Mouse (Mus musculus): Measurements from ENCODE around the gene Ppp3ca. TPM values are rescaled to one million over a fixed set of nuclear protein-coding genes. Genes with fewer than 3 reads are reported as not detected.
A peak's percentile ranks its signal among the peaks of the same experiment; 100 is the strongest.
"Not testable (repeated sequence)": the region's sequence is repeated elsewhere in the genome, so short reads cannot be mapped to it uniquely, and the experiment has no call there.

Gene Ppp3ca
- polyA plus RNA-seq, 1 experiment = 595 TPM

DNA sequence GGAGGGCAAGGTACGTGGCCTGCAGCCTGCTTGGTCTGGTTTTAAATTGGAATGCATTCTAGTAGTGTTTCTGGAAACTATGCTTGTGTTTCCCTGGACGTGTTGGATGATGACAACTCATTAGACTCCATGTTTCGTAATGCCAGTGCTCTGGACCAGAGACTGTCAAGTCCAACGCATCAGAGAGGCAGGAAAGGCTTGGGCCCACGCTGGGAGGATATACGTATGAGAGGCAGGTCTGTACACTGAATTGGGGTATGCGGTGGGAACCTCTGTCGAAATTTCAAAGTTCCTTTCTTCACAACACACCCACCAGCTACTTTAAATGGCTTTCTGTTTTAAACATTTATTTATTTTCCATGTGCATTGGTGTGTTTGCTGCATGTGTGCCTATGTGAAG lies 12.3 kb downstream of the Ppp3ca start:
- H3K4me3 ChIP-seq (ENCODE audit: insufficient read depth, low read length) = no peak overlapping the region
- H3K27ac ChIP-seq (ENCODE audit: insufficient read depth, low read length) = no peak overlapping the region
- no peak for TF ChIP-seq POLR2A (IDR thresholded peaks at IDR 0.05; ENCODE audit: extremely low read depth, insufficient read depth, low read length)
- H3K4me1 ChIP-seq (ENCODE audit: control insufficient read depth, insufficient read depth, low read length) = peaks cover 26% of the 10 kb centered on the region

DNA sequence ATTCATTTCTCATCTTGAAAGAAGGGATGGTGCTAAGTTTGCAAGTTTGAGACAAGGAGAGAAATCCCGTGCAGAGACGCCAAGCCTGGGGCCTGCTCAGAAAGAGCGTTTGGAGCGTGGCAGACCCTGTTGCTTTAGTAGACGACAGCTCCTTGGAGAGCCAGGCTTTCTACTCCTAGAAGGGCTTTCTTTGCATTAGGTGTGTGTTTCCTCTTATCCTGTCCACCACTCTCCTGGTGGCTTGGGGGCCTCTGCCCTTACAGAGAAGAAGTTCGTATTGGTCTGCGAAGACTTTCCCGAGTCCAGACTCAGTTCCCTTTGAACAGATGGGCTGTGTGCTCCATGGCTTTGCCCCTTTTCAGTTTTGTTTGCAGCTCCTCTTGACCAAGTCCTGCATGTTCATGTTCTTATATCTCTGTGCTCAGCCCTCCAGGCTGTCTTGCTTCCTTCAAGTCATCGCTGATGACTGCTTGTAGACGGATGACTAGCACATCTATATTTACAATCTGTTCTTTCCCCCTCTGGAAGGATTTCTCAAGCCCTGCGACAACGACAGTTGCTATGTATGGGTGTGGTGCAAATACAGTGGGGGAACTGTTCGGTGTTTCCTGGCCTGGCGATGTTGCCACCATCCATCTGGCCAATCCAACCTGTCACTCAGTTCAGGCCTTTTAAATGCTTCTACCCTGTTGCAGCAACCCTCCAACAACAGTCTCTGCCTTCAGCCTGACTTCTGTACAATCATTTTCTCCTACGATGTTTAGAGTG lies 14.5 kb downstream of the Ppp3ca start:
- Histone ChIP-seq H3K4me3 (ENCODE audit: insufficient read depth, low read length) (no peak overlapping the region), H3K27ac (ENCODE audit: insufficient read depth, low read length) (0 out of 2 replicates have a peak overlapping the region, but pooled peaks have one; percentile 27), H3K4me1 (ENCODE audit: control insufficient read depth, insufficient read depth, low read length) (peaks cover 24% of the 10 kb centered on the region)
- TF ChIP-seq CTCF (IDR thresholded peaks at IDR 0.05; ENCODE audit: extremely low read depth, insufficient read depth, low read length) (no peak), POLR2A (IDR thresholded peaks at IDR 0.05; ENCODE audit: extremely low read depth, insufficient read depth, low read length) (no peak)

DNA sequence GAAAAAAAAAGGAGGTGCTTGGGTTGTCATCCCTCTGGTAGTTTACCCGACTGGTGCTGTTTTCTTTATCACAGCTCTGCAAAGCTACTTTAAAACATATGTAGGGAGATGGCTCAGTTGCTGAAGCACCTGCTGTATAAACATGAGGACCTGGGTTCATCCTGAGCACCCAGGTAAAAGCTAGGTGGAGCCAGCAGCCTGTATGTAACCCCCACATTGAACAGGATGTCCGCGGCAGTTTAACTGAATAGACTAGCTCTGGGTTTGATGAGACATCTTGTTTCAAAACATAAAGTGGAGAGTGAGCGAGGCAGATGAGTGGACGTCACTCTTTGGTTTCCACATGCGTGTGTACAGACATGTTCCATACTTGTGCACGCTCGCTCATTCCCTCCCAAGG lies 16.5 kb downstream of the Ppp3ca start:
- no peak overlapping the region for H3K27ac ChIP-seq (ENCODE audit: insufficient read depth, low read length)
- no peak overlapping the region for H3K4me3 ChIP-seq (ENCODE audit: insufficient read depth, low read length)
- peaks cover 17% of the 10 kb centered on the region for H3K4me1 ChIP-seq (ENCODE audit: control insufficient read depth, insufficient read depth, low read length)
- no peak for TF ChIP-seq CTCF (IDR thresholded peaks at IDR 0.05; ENCODE audit: extremely low read depth, insufficient read depth, low read length)
- TF ChIP-seq POLR2A (IDR thresholded peaks at IDR 0.05; ENCODE audit: extremely low read depth, insufficient read depth, low read length) = no peak

DNA sequence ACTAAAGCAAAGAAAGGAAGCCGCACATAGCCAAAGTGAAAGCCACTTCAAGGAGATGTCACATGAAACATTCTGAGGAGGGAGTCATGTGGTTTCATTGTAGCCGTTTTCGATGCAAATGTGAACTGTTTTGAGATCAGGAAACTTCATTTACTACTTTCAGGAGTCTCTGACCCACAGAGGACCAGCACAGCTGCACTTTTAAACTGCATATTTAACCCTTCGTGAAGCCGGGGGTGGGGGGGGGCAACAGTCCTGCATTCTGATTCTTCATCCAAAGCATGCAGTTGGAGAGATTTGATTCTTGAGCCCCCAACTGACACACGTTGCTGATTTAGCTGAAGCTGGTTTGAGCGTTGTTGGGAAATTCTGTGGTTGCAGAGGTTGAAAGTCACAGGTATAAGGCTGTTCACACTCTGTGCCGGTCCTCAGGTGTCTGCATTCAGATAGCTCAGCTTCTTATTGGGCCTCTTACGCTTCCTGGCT lies 18.2 kb downstream of the Ppp3ca start:
- no peak for TF ChIP-seq POLR2A (IDR thresholded peaks at IDR 0.05; ENCODE audit: extremely low read depth, insufficient read depth, low read length)
- TF ChIP-seq CTCF (IDR thresholded peaks at IDR 0.05; ENCODE audit: extremely low read depth, insufficient read depth, low read length) = no peak
- peaks cover 19% of the 10 kb centered on the region for H3K4me1 ChIP-seq (ENCODE audit: control insufficient read depth, insufficient read depth, low read length)
- H3K4me3 ChIP-seq (ENCODE audit: insufficient read depth, low read length) = no peak overlapping the region
- H3K27ac ChIP-seq (ENCODE audit: insufficient read depth, low read length) = no peak overlapping the region

DNA sequence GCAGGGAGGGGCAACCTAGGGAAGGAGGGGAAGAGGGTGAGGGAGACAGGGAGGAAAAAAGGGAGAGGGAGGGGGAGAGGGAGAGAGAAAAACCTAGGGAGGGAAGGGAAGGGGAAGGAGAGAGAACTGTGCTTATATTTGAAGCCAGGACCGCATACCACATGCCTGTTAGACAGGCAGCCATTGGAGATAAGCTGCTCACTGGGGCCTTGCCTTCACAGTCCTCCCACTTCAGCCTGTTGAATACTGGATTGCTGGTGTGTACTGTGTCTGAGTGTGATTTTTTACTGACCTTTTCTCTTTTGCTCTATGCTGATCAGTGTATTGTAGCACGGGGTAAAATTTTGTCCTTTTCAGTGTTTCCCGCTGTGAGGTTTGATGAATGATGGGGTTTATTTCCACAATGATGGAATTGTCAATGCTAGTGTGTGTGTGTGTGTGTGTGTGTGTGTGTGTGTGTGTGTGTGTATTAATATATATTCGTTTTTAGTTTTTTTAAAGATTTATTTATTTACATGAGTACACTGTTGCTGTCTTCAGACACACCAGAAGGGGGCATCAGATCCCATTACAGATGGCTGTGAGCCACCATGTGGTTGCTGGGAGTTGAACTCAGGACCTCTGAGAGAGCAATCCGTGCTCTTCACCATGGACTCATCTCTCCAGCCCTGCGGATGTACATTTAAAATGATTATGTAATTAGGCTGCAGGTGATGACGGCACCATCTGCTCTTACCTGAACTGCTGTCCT lies 20.0 kb downstream of the Ppp3ca start:
- Histone ChIP-seq H3K4me3 (ENCODE audit: insufficient read depth, low read length) (no peak overlapping the region), H3K4me1 (ENCODE audit: control insufficient read depth, insufficient read depth, low read length) (peaks cover 13% of the 10 kb centered on the region), H3K27ac (ENCODE audit: insufficient read depth, low read length) (no peak overlapping the region)
- TF ChIP-seq CTCF (IDR thresholded peaks at IDR 0.05; ENCODE audit: extremely low read depth, insufficient read depth, low read length) (0 out of 2 replicates have a peak, but pooled peaks have one; percentile 10), POLR2A (IDR thresholded peaks at IDR 0.05; ENCODE audit: extremely low read depth, insufficient read depth, low read length) (no peak)

DNA sequence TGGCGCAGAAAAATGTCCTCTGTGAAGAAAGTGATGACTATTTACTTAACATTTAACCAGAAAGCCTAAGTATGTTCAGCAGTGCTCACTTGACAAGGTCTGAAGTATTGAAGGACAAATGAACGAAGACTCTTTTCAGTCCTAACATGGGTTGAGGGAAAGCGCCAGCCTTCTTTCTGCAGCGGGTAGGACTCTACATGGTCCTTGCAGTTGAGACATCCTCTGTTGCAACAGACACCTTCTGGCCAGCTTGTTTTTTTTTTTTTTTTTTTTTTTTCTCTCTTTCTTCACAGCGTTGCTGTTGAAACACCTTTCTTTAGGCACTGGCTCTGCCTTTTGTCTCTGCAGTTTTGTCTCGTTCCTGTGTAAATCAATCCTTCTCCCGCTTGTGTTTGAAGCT lies 22.1 kb downstream of the Ppp3ca start:
- Histone ChIP-seq H3K4me3 (ENCODE audit: insufficient read depth, low read length) (no peak overlapping the region), H3K4me1 (ENCODE audit: control insufficient read depth, insufficient read depth, low read length) (peaks cover 9% of the 10 kb centered on the region), H3K27ac (ENCODE audit: insufficient read depth, low read length) (no peak overlapping the region)
- TF ChIP-seq CTCF (IDR thresholded peaks at IDR 0.05; ENCODE audit: extremely low read depth, insufficient read depth, low read length) (no peak), POLR2A (IDR thresholded peaks at IDR 0.05; ENCODE audit: extremely low read depth, insufficient read depth, low read length) (no peak)

DNA sequence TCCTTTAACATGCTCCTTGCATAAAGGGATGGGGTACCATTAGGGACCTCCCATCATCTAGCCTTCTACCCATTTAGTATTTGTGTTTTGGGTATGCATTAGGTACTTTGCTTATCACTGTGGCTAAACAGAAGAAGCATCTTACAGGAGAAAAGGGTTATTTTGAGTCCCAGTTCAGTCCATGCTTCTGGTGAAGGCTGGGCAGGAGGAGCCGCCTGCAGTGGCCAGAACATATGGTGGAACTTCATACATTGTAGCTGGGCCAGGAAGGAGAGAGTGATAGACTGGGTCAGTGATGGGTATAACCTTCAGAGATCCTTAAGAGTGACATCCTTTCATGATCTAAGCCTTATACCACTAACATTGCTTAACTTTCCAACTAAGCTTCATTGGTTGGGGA lies 23.6 kb downstream of the Ppp3ca start:
- Histone ChIP-seq H3K4me3 (ENCODE audit: insufficient read depth, low read length) (no peak overlapping the region), H3K27ac (ENCODE audit: insufficient read depth, low read length) (no peak overlapping the region), H3K4me1 (ENCODE audit: control insufficient read depth, insufficient read depth, low read length) (peaks cover 8% of the 10 kb centered on the region)
- no peak for TF ChIP-seq CTCF (IDR thresholded peaks at IDR 0.05; ENCODE audit: extremely low read depth, insufficient read depth, low read length)

DNA sequence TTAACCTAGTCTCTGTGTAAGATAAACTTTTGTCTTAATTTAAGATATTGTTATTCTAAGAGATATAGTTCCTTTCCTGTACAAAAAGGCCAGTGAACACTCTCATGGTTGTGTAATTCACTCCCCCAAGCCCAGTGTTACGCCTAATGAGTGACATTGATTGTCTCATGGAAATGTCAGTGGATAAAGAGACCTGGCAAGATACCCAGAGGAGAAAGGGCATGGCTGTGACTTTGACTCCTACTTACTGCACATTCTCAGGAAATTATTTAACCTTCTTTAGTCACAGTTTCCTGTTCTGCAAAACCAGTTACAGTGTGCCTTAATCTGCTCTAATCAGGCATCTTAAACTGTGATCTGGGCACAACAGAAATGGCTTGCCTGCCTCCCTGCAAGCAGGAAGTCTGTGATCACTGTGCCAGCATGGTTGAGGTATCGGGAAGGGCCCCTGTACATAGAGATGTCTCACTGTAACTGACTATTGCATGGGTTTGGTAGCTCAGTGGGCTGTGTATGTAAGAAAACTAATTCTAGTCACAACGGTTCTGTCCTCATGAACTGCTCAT lies 27.8 kb downstream of the Ppp3ca start:
- no peak overlapping the region for H3K4me3 ChIP-seq (ENCODE audit: insufficient read depth, low read length)
- H3K27ac ChIP-seq (ENCODE audit: insufficient read depth, low read length) = no peak overlapping the region
- TF ChIP-seq CTCF (IDR thresholded peaks at IDR 0.05; ENCODE audit: extremely low read depth, insufficient read depth, low read length) (no peak), POLR2A (IDR thresholded peaks at IDR 0.05; ENCODE audit: extremely low read depth, insufficient read depth, low read length) (no peak)
- H3K4me1 ChIP-seq (ENCODE audit: control insufficient read depth, insufficient read depth, low read length) = peaks cover 9% of the 10 kb centered on the region

DNA sequence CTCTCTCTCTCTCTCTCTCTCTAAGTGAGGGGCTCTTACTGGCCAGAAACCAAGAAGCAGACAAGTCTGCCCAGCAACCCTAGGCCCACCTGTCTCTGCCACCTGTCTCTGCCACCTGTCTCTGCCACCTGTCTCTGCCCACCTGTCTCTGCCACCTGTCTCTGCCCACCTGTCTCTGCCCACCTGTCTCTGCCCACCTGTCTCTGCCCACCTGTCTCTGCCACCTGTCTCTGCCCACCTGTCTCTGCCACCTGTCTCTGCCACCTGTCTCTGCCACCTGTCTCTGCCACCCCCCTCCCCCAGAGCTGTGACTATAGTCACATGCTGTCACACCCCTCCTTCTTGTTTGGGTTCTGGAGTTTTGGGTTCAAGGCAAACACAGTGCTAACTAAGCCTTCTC lies 29.8 kb downstream of the Ppp3ca start:
- not testable (repeated sequence) for H3K27ac ChIP-seq (ENCODE audit: insufficient read depth, low read length); H3K4me1 ChIP-seq (ENCODE audit: control insufficient read depth, insufficient read depth, low read length); H3K4me3 ChIP-seq (ENCODE audit: insufficient read depth, low read length)
